Mouse (Mus musculus) layer of hippocampus, adult 18-20 months (tissue): ENCODE results near the gene Apba2. TPM values are rescaled to one million over a fixed set of nuclear protein-coding genes. Genes with fewer than 3 reads are reported as not detected.

Experiments used
- DNase-seq, 2 experiments: peaks; one replicate each; pipeline ENCODE4 v3.0.0; 2022; ENCODE audit warnings: low spot score in 2 of 2
- total RNA-seq, 2 experiments: library from RNA; stranded (reverse); gene quantifications; 2 replicates each; pipeline ENCODE4 v1.2.3; 2021

Apba2 gene
- total RNA-seq, 2 experiments from 2014 or later, result 247 to 248 TPM

DNA sequence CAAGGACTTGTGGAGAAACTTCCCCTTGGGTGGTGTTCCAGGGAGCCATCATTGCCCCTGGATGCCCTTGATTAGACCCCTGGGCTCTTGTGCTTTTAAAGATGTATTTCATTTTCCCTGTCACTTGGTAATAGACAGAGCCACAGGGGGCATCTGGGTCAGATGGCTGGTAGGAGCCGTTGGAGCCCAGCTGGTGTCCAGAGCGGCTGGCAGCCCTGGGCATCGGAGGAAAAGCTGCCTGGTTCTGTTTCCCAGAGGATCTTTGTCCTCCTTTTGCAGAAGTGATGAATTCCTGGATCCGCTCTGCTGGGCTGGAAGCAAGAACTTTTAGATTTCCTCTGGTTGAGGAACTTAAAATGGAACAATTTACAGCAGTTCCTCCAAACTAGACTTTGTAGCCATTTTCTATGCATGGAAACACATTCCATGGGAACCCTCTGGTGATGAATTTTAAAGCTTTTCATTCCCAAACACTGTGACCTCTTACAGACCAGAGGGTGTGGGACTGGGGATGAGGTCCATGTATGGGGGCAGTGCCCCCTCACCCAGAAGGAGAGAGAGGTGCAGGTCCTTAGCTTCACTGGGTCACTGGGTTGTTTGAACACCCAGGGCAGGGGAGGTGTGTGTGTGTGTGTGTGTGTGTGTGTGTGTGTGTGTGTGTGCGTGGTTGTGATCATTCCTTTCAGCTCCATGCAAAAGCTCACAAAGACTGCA lies 20.3 kb downstream of the Apba2 start:
- no peak for DNase-seq

GRCm38 (mm10) chr7:64522409-64522730 lies 20.9 kb downstream of the Apba2 start:
- DNase-seq, result no peak

- no peak for DNase-seq
These were observed 29.8 kb downstream of the Apba2 start for GRCm38 (mm10) chr7:64531297-64531696.

- no peak for DNase-seq
These were observed 31.9 kb downstream of the Apba2 start for GRCm38 (mm10) chr7:64533374-64533773.

- DNase-seq, result no peak
These were observed 33.8 kb downstream of the Apba2 start for GRCm38 (mm10) chr7:64535269-64535668.

DNA sequence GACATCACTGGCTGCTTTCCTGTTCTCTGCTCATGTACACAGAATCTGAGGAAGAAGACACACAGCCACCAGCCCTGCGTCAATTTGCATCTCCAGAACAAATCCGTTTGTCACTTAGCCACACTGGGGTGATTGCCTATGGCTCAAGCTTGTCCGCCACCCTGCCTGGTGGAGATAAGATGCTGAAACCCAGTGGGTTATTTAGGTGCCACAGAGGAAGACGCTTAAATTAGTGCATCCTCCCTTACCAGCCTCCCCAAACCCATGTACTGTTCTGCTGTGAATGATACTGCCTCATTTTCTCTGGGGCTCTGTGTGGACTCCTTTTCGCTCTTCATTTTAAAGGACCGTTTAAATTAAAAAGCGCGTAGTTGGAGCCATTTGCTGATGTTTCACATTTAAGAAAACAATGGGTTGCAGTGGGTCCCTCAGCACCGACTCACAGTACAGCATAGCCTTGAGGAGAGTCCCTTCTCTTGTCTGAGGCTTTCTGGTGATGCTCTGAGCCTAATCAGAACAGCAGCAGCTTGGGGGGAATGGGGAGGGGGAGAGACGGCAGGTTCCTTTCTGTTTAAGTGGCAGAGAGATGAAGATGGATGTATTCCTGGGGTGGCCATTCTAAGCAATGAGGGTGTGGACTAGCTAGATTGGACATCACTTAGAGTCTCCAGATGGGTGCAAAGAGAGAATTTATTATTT lies 38.1 kb downstream of the Apba2 start:
- DNase-seq, result no peak

DNA sequence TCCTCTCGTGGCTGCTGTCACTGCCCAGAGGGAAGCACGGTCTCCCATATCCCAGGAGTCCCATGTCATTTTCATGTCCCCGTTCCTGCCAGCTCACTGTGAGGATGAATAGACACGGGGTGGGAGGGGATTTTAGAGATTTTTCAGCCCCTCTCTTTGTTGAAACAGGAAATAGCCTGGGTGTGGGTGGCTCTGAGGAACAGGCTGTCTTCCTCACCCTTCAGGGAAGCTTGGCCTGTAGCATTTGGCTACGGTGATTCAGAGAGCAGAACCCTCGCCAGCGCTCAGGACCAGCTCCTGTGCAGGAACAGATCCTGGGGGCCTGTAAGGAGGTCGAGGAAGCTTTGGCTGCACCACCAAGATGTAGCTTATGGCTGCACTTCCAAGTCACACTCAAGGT lies 45.3 kb downstream of the Apba2 start:
- DNase-seq, result peak; percentile 32 to 55

- no peak for DNase-seq
These were observed 49.4 kb downstream of the Apba2 start for GRCm38 (mm10) chr7:64550856-64551255.

DNA sequence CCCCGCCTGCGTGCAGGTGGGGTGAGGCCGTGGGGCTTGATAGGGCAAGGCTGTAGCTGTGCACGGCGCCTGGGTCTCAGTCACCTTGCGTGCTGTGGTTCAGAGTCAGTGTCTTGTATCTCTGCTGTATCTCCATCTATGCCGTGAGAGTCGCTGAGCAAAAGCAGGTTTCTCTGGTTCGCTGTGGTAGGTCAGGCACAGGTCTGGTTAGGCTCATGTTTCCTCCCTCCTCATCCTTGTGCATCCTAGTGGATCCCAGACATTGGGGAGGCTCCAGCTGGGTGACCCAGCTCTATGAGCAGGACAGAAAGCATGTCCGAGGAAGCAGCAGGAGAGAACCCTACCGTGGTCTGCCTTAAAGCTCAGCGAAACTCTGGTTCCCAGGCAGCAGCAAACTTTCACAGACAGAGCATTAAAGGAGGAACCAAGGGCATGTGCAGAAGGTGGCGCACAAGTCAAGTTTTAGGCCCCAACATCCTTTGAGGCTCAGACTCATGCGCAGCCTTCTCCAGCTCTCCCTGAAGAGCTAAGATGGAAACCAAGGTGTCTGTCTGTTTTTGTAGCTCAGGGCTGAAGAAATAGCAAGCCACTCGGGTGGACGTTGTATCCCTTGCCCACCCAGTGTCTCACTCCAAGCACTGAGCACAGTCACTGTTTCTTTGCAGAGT lies 51.2 kb downstream of the Apba2 start:
- no peak for DNase-seq

GRCm38 (mm10) chr7:64561711-64562498 lies 60.4 kb downstream of the Apba2 start:
- peak in 1 of 2 experiments; percentile 38 for DNase-seq

DNA sequence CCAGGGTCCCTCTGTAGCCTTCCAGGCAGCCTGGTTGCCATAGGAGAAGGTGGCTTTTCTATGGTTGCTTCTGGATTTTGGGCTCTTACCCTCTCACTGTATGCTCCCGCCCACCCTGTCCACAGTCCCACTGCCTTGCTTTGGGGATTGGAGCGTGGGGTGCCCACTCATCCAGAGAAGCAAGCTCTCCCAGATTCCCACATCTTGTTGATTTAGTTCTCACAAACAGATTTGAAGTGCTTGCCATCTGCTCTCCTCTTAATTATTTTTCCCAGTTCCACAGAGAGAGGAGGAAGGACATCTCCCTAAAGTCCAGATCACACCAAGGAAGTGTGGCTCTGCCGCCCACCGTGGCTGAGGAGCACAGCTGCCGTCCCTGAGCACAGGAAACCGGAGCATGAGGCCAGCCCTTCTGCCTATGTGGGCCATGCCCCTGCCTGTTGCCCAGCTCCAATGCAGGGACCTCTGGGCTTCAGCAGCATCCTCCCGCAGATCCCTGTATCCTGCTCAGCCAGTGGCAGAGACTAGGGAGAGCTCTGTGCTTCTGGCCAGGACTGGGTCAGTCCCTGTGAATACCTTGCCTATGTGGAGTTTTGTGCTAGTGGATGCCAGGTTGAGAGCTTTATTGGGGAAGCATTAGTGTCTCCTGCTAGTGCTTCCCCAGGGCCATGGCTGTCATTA lies 63.5 kb downstream of the Apba2 start:
- peak; percentile 64 to 71 for DNase-seq

DNA sequence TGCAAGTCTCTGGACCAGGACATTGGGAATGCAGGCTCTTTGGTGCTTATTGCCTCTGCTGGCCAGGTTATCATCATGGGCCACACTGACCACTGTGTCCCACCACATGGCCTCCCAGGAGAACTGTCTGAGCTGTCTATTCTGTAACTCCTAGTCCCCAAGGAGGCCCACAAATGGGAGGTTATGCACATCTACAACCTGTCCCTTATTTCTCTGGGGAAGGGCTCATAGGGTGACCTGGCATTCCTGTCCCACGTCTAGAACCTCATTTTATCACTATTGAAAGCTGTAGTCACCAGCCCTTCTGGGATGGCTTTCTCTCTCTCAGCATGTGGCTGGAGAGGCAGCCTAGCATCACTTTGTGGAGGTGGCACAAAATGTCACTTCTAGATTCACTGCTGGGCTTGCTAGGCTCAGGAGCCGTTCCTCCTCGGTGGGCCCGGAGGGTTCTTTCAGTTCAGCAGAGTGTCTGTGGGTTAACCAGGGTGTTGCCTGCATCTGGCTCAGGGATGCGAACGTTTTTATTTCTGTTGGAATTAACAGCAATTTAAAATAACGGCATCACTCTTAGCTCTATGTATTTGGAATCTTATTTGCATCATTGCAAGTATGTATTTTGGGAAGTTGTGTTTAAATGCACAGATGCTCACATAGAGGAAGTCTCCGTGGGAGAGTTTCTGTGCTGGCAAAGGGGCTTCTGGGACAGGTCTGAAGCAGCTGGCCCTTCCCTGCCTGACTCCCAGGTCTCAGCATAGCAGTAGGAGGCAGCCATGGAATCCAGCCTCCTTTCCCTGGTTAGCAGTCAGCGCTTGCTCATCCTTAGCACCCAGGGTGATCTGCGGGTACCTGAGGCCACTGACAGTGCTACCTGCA lies 65.1 kb downstream of the Apba2 start:
- peak in 1 of 2 experiments; percentile 41 for DNase-seq

- no peak for DNase-seq
These were observed 67.2 kb downstream of the Apba2 start for GRCm38 (mm10) chr7:64568722-64569121.

GRCm38 (mm10) chr7:64569676-64570075 lies 68.2 kb downstream of the Apba2 start:
- no peak for DNase-seq

GRCm38 (mm10) chr7:64570914-64571313 lies 69.4 kb downstream of the Apba2 start:
- no peak for DNase-seq

- peak in 1 of 2 experiments; percentile 59 for DNase-seq
These were observed 72.6 kb downstream of the Apba2 start for GRCm38 (mm10) chr7:64574144-64574543.

GRCm38 (mm10) chr7:64576519-64576951 lies 75.0 kb downstream of the Apba2 start:
- DNase-seq, result peak in 1 of 2 experiments; percentile 47

GRCm38 (mm10) chr7:64578176-64578575 lies 76.7 kb downstream of the Apba2 start:
- DNase-seq, result no peak

- no peak for DNase-seq
These were observed 78.4 kb downstream of the Apba2 start for GRCm38 (mm10) chr7:64579887-64580286.

DNA sequence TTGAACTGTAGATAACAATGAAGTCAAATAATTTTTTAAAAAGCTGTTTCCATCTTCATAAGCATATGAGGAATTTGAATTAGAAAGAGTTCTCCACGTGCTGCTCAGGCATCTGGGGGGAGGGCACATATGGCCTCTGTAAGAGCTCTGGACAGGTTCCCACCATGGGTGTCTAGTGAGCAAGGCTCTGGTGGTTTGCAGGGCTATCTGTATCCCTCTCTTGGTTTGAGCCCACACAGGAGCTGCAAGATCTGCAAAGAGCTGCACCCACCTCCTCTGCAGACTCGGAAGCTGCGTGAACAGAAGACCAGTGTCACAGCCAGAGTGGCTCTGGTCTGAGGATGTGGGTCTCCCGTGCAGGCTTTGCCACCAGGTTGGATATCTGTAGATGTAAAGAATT lies 78.8 kb downstream of the Apba2 start:
- no peak for DNase-seq
